Mouse (Mus musculus) myocyte (in vitro differentiated cells): ENCODE measurements at regions not wholly inside any gene's neighbourhood (a gene's known extent, or its start where the extent isn't known, plus 50 kb on each side); places are given as distances from the start of the nearest gene placed in this dataset.

Experiments
- CEBPB ChIP-seq: IDR thresholded peaks from 2 replicates; pipeline ENCODE4 v1.6.1; 2011; ENCODE audit warnings: mild to moderate bottlenecking, moderate library complexity; ENCODE audit not compliant: poor library complexity, insufficient read depth, severe bottlenecking
- MYOG ChIP-seq, 3 experiments: IDR thresholded peaks; one replicate each; pipeline ENCODE4 v1.6.1; 2011; ENCODE audit warnings: control low read depth in 2 of 3, low read depth in 2 of 3, mild to moderate bottlenecking in 2 of 3; ENCODE audit not compliant: insufficient read length in 2 of 3, control insufficient read depth in 1 of 3, insufficient read depth in 1 of 3
- POLR2A ChIP-seq: IDR thresholded peaks from one replicate; pipeline ENCODE4 v1.6.1; 2011; ENCODE audit warnings: low read depth, mild to moderate bottlenecking, control low read depth, moderate library complexity; ENCODE audit not compliant: insufficient read length
- USF1 ChIP-seq: IDR thresholded peaks from one replicate; pipeline ENCODE4 v1.6.1; 2011; ENCODE audit warnings: low read depth, mild to moderate bottlenecking, control low read depth, moderate library complexity

DNA sequence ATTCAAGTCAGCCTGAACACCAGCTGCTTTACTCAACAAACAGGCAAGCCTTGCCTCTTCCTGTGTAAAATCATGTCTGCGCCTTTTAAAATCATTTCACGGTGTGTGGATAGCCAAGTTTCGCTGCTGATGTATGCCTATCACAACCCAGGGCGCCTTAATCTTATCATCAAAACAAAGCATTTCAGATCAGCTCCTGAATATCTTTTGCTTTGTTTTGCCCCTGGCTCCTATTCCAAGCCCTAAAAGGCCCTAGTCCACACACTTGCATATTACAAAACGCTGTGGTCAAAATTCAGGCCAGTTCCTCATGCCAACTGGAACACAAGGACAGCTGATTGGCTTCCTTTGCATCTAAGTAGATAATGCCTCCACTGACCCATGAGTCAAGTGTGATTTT is 501.7 kb upstream of the Gulo start:
- TF ChIP-seq POLR2A (no peak), MYOG (IDR thresholded peaks at IDR 0.05; ENCODE audit: control insufficient read depth in 1 of 3, insufficient read depth in 1 of 3, insufficient read length in 2 of 3, low read depth in 2 of 3) (no peak), CEBPB (no peak), USF1 (no peak)
